Mouse (Mus musculus) hindbrain, postnatal 0 days (tissue): Measurements from ENCODE around the gene Amhr2. TPM values are rescaled to one million over a fixed set of nuclear protein-coding genes. Genes with fewer than 3 reads are reported as not detected.
A peak's percentile ranks its signal among the peaks of the same experiment; 100 is the strongest.

Experiments
- ATAC-seq: fragments of 200-750 bp; cut with Nextera tagmentation; 2 replicates; pipeline ENCODE4 v1.8.0; 2017; ENCODE audit warnings: mild to moderate bottlenecking, moderate TSS enrichment, moderate library complexity
- DNase-seq: peaks from one replicate; pipeline ENCODE4 v3.0.0-alpha.2; 2015; ENCODE audit warnings: low spot score
- H3K27ac ChIP-seq: fragments of 300-500 bp; sonication (generic); 2 replicates; pipeline ENCODE4 v1.5.1; 2014; ENCODE audit warnings: mild to moderate bottlenecking
- H3K27me3 ChIP-seq: fragments of 300-500 bp; sonication (generic); 2 replicates; pipeline ENCODE4 v1.6.1; 2014; ENCODE audit warnings: low read length, mixed read lengths; ENCODE audit not compliant: insufficient read depth
- H3K36me3 ChIP-seq: fragments of 300-500 bp; sonication (generic); 2 replicates; pipeline ENCODE4 v1.6.1; 2014; ENCODE audit warnings: low read length, mixed read lengths; ENCODE audit not compliant: insufficient read depth
- H3K4me1 ChIP-seq: fragments of 300-500 bp; sonication (generic); 2 replicates; pipeline ENCODE4 v1.6.1; 2014; ENCODE audit warnings: antibody characterized with exemption, low read length, mixed read lengths; ENCODE audit not compliant: insufficient read depth
- H3K4me2 ChIP-seq: fragments of 300-500 bp; sonication (generic); 2 replicates; pipeline ENCODE4 v1.6.1; 2014; ENCODE audit warnings: low read depth, mild to moderate bottlenecking, low read length, moderate library complexity, mixed read lengths
- H3K4me3 ChIP-seq: fragments of 300-500 bp; sonication (generic); 2 replicates; pipeline ENCODE4 v1.5.1; 2014; ENCODE audit warnings: low read length
- H3K9ac ChIP-seq: fragments of 300-500 bp; sonication (generic); replicated peaks from 2 replicates; pipeline ENCODE4 v1.6.1; 2014; ENCODE audit warnings: mild to moderate bottlenecking, low read length, moderate library complexity, mixed read lengths
- H3K9me3 ChIP-seq: fragments of 300-500 bp; sonication (generic); 2 replicates; pipeline ENCODE4 v1.6.1; 2016; ENCODE audit warnings: low read length, mixed read lengths
- CTCF ChIP-seq: IDR thresholded peaks from 2 replicates; pipeline ENCODE4 v1.5.1; 2016; ENCODE audit warnings: antibody characterized with exemption, control low read depth, low read depth
- WGBS: fragments of 180-500 bp; shearing (Covaris S2); extraction: QIAGEN DNeasy Blood & Tissue Kit; methylation state at CpG from one replicate; pipeline ENCODE4 v1.1.7; 2014; 5-methylcytosine and 5-hydroxymethylcytosine counted together
- polyA plus RNA-seq: library from polyadenylated mRNA; unstranded; fragments of >200 nt; fragmentation: Nextera tagmentation; extraction: Ambion mirVana; gene quantifications from 2 replicates; pipeline ENCODE4 v1.2.1, GENCODE M21; 2015
- total RNA-seq: library from RNA; depleted of rRNA; stranded (reverse); fragments of >200 nt; gene quantifications from 2 replicates; pipeline ENCODE4 v1.2.3, GENCODE M21; 2014

The Amhr2 gene
- total and polyA plus RNA-seq, 2 experiments from 2014 or later, result 0.16 to 0.36 TPM

DNA sequence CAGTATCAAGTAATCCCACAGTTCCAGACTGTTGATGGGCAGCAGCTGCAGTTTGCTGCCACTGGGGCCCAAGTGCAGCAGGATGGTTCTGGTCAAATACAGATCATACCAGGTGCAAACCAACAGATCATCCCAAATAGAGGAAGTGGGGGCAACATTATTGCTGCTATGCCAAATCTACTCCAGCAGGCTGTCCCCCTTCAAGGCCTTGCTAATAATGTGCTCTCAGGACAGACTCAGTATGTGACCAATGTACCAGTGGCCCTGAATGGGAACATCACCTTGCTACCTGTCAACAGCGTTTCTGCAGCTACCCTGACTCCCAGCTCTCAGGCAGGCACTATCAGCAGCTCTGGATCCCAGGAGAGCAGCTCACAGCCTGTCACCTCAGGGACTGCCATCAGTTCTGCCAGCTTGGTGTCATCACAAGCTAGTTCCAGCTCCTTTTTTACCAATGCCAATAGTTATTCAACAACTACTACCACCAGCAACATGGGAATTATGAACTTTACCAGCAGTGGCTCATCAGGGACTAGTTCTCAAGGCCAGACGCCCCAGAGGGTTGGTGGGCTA, 36.5 kb upstream of the Amhr2 start:
- Histone ChIP-seq H3K36me3 (peaks cover 23% of the 10 kb centered on the region), H3K9me3 (no peaks in the 10 kb centered on the region), H3K9ac (no peak overlapping the region), H3K27me3 (no peaks in the 10 kb centered on the region), H3K27ac (no peak overlapping the region), H3K4me1 (peaks cover 8% of the 10 kb centered on the region; the same call in 1 of the 2 replicates), H3K4me3 (no peak overlapping the region), H3K4me2 (no peak overlapping the region)
- ATAC-seq (no peak), DNase-seq (no peak)
- 77% methylated on average over 2 of the region's 2 CpGs for WGBS
- no peak for TF ChIP-seq CTCF

DNA sequence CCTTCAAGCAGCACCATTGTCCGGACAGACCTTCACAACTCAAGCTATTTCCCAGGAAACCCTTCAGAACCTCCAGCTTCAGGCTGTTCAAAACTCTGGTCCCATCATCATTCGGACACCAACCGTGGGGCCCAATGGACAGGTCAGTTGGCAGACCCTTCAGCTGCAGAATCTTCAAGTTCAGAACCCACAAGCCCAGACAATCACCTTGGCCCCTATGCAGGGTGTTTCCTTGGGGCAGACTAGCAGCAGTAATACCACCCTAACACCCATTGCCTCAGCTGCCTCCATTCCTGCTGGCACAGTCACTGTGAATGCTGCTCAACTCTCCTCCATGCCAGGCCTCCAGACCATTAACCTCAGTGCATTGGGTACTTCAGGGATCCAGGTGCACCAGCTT, 35.9 kb upstream of the Amhr2 start:
- WGBS, result 93% methylated on average over 3 of the region's 3 CpGs
- peaks cover 8% of the 10 kb centered on the region; the same call in 1 of the 2 replicates for H3K4me1 ChIP-seq
- H3K36me3 ChIP-seq, result peaks cover 23% of the 10 kb centered on the region
- no peak overlapping the region for H3K4me2 ChIP-seq
- H3K27ac ChIP-seq, result no peak overlapping the region
- H3K27me3 ChIP-seq, result no peaks in the 10 kb centered on the region
- no peak overlapping the region for H3K9ac ChIP-seq
- no peak overlapping the region for H3K4me3 ChIP-seq
- DNase-seq, result no peak
- H3K9me3 ChIP-seq, result no peaks in the 10 kb centered on the region
- no peak for TF ChIP-seq CTCF
- no peak for ATAC-seq

DNA sequence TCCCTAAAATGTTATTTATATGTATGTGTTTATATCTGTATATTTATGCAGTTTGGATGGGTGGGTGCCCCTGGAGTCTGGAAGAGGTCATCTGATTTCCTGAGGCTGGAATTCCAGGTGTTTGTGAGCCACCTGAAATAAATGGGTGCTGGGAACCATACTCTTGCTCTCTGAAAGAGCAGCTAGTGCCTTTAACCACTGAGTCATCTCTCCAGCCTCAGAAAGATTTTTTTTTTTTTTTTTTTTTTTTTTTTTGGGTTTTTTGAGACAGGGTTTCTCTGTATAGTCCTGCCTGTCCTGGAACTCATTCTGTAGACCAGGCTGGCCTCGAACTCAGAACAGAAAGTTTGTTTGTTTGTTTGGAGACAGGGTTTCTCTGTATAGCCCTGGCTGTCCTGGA, 34.1 kb upstream of the Amhr2 start:
- no peak overlapping the region for H3K9ac ChIP-seq
- WGBS, result 100% methylated on average over 1 of the region's 1 CpGs
- peaks cover 4% of the 10 kb centered on the region; the same call in 1 of the 2 replicates for H3K4me1 ChIP-seq
- TF ChIP-seq CTCF, result no peak
- ATAC-seq (no peak), DNase-seq (no peak)
- no peaks in the 10 kb centered on the region for H3K9me3 ChIP-seq
- H3K4me2 ChIP-seq, result 0 out of 2 replicates have a peak overlapping the region, but pooled peaks have one; percentile 18
- H3K36me3 ChIP-seq, result peaks cover 23% of the 10 kb centered on the region
- H3K27me3 ChIP-seq, result no peaks in the 10 kb centered on the region
- H3K27ac ChIP-seq, result no peak overlapping the region
- no peak overlapping the region for H3K4me3 ChIP-seq

GRCm38 (mm10) chr15:102413687-102414086, 31.5 kb upstream of the Amhr2 start:
- H3K4me2 ChIP-seq, result no peak overlapping the region
- ATAC-seq (no peak), DNase-seq (no peak)
- 0 out of 2 replicates have a peak, but pooled peaks cover 4% of the 10 kb centered on the region for H3K4me1 ChIP-seq
- peaks cover 16% of the 10 kb centered on the region for H3K36me3 ChIP-seq
- TF ChIP-seq CTCF, result no peak
- no peak overlapping the region for H3K4me3 ChIP-seq
- H3K9ac ChIP-seq, result no peak overlapping the region
- H3K9me3 ChIP-seq, result no peaks in the 10 kb centered on the region
- H3K27me3 ChIP-seq, result no peaks in the 10 kb centered on the region
- no peak overlapping the region for H3K27ac ChIP-seq

GRCm38 (mm10) chr15:102417524-102417923, 27.6 kb upstream of the Amhr2 start:
- Histone ChIP-seq H3K9me3 (no peaks in the 10 kb centered on the region), H3K4me1 (no peaks in the 10 kb centered on the region), H3K36me3 (peaks cover 2% of the 10 kb centered on the region; the same call in 1 of the 2 replicates), H3K27me3 (no peaks in the 10 kb centered on the region), H3K27ac (no peak overlapping the region), H3K9ac (no peak overlapping the region), H3K4me3 (no peak overlapping the region), H3K4me2 (no peak overlapping the region)
- no peak for DNase-seq
- WGBS, result 94% methylated on average over 2 of the region's 2 CpGs
- ATAC-seq, result no peak
- no peak for TF ChIP-seq CTCF

- H3K4me1 ChIP-seq, result no peaks in the 10 kb centered on the region
- WGBS, result 64% methylated on average over 1 of the region's 1 CpGs
- ATAC-seq (no peak), DNase-seq (no peak)
- no peak overlapping the region for H3K4me3 ChIP-seq
- no peak overlapping the region for H3K4me2 ChIP-seq
- no peaks in the 10 kb centered on the region for H3K27me3 ChIP-seq
- H3K9ac ChIP-seq, result no peak overlapping the region
- TF ChIP-seq CTCF, result no peak
- no peak overlapping the region for H3K27ac ChIP-seq
- H3K9me3 ChIP-seq, result no peaks in the 10 kb centered on the region
- H3K36me3 ChIP-seq, result peaks cover 4% of the 10 kb centered on the region; the same call in 1 of the 2 replicates
Observed at GRCm38 (mm10) chr15:102420986-102421385, 24.2 kb upstream of the Amhr2 start.

- Histone ChIP-seq H3K9ac (no peak overlapping the region), H3K27me3 (no peaks in the 10 kb centered on the region), H3K4me2 (no peak overlapping the region), H3K4me3 (no peak overlapping the region), H3K27ac (no peak overlapping the region), H3K36me3 (peaks cover 4% of the 10 kb centered on the region; the same call in 1 of the 2 replicates), H3K9me3 (no peaks in the 10 kb centered on the region), H3K4me1 (no peaks in the 10 kb centered on the region)
- 59% methylated on average over 3 of the region's 3 CpGs for WGBS
- TF ChIP-seq CTCF, result peak; percentile 71
- ATAC-seq (no peak), DNase-seq (peak; percentile 83)
Observed at GRCm38 (mm10) chr15:102421437-102421836, 23.7 kb upstream of the Amhr2 start.
